Mouse (Mus musculus): ENCODE measurements around the gene Ambp. TPM values are rescaled to one million over a fixed set of nuclear protein-coding genes. Genes with fewer than 3 reads are reported as not detected.
A peak's percentile ranks its signal among the peaks of the same experiment; 100 is the strongest.

Ambp gene
- total RNA-seq (2014; rRNA removed) (not detected in 2 replicates), polyA plus RNA-seq (2015; fragmentation: Nextera tagmentation; extraction: Ambion mirVana) (not detected in 2 replicates)

DNA sequence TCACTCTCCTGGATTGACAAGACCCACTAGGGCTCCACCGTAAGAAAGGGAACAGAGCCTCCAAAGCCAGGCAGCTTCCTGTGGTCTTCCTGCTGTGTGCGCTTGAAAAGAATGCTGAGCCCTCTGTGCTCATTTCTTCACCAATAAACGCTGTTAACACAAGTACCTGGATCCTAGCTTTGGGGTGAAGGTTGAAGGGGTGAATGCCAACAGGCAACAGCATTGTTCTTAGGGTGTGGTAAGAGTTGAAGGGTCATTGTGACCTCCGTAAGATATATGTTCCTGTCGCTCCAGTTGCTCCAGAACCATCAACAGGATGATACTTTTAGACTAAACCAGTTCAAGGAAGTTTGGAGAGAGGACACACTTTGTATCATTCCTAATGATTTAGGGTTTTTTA lies at the start of gene Ambp:
Ambp (minus strand) TSS at position 101 of the 400 bp plus-strand sequence.
- Histone ChIP-seq H3K27ac (ENCODE audit: low read depth, low read length) (no peak within 1 kb of the TSS), H3K4me2 (ENCODE audit: low read depth, low read length, poor library complexity, severe bottlenecking) (no peak within 1 kb of the TSS), H3K9ac (replicated peaks; ENCODE audit: low read length, poor library complexity, severe bottlenecking) (no peak within 1 kb of the TSS), H3K27me3 (ENCODE audit: insufficient read depth, low read length) (no peaks in the 10 kb centered on the region), H3K9me3 (ENCODE audit: low read length) (no peaks in the 10 kb centered on the region), H3K4me1 (ENCODE audit: insufficient read depth, low read length) (no peaks in the 10 kb centered on the region), H3K36me3 (ENCODE audit: insufficient read depth, low read length) (no peaks in the 10 kb centered on the region), H3K4me3 (ENCODE audit: low read depth, low read length) (no peak within 1 kb of the TSS)
- no peak for ATAC-seq (ENCODE audit: low FRiP score)
- 65% methylated on average over 5 of the region's 5 CpGs for WGBS
- no peak for DNase-seq (ENCODE audit: low spot score)
- TF ChIP-seq CTCF (IDR thresholded peaks at IDR 0.05) = no peak

DNA sequence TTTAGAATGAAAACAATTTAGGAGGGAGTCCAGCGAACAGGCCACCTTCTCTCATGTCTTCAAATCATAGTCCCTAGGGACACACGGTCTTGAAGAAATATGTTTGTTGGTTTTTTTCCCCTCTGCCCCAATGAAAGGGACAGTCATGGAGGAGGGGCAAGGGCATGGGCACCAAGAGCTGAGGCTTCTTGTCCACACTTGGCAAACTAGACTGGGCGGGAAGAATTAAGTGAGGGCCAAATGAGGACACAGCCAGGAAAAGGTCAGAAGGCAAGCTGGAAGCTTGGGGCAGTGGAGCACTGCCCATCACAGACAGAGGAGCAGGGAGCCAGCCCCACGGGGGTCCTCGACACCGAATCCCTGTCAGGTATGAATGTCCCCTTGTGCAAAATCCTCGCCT lies 49.3 kb upstream of the Ambp start:
- DNase-seq (ENCODE audit: low spot score) (no peak), ATAC-seq (ENCODE audit: low FRiP score) (no peak)
- no peak for TF ChIP-seq CTCF (IDR thresholded peaks at IDR 0.05)
- no peaks in the 10 kb centered on the region for H3K9me3 ChIP-seq (ENCODE audit: low read length)
- H3K27ac ChIP-seq (ENCODE audit: low read depth, low read length) = no peak overlapping the region
- no peaks in the 10 kb centered on the region for H3K4me1 ChIP-seq (ENCODE audit: insufficient read depth, low read length)
- no peak overlapping the region for H3K4me3 ChIP-seq (ENCODE audit: low read depth, low read length)
- no peaks in the 10 kb centered on the region for H3K36me3 ChIP-seq (ENCODE audit: insufficient read depth, low read length)
- H3K9ac ChIP-seq (replicated peaks; ENCODE audit: low read length, poor library complexity, severe bottlenecking) = no peak overlapping the region
- 85% methylated on average over 7 of the region's 7 CpGs for WGBS
- no peak overlapping the region for H3K4me2 ChIP-seq (ENCODE audit: low read depth, low read length, poor library complexity, severe bottlenecking)
- H3K27me3 ChIP-seq (ENCODE audit: insufficient read depth, low read length) = no peaks in the 10 kb centered on the region

DNA sequence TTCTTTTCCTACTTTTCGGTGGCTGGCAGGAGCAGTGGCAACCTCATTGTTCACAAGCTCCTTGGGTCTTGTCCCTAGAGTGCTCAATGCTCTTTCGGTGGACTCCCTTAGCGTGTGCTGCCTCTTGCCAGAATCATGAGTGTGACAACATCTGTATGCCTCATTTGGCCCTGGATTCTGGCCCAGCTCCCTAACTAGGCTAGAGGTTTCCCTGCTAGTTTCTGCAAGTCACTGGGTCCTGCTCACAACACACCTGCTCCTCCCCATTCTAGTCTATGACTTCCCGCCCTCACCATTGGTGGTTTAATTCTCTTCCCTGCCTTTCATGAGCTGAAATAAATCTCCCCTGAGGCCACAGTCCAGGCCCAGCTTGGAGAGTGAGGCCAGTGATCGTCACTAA lies 44.8 kb upstream of the Ambp start:
- no peak for TF ChIP-seq CTCF (IDR thresholded peaks at IDR 0.05)
- H3K27me3 ChIP-seq (ENCODE audit: insufficient read depth, low read length) = no peaks in the 10 kb centered on the region
- no peak overlapping the region for H3K9ac ChIP-seq (replicated peaks; ENCODE audit: low read length, poor library complexity, severe bottlenecking)
- WGBS = 87% methylated on average over 5 of the region's 5 CpGs
- no peaks in the 10 kb centered on the region for H3K9me3 ChIP-seq (ENCODE audit: low read length)
- H3K27ac ChIP-seq (ENCODE audit: low read depth, low read length) = no peak overlapping the region
- no peak for DNase-seq (ENCODE audit: low spot score)
- H3K4me3 ChIP-seq (ENCODE audit: low read depth, low read length) = no peak overlapping the region
- ATAC-seq (ENCODE audit: low FRiP score) = no peak
- H3K36me3 ChIP-seq (ENCODE audit: insufficient read depth, low read length) = no peaks in the 10 kb centered on the region
- no peak overlapping the region for H3K4me2 ChIP-seq (ENCODE audit: low read depth, low read length, poor library complexity, severe bottlenecking)
- no peaks in the 10 kb centered on the region for H3K4me1 ChIP-seq (ENCODE audit: insufficient read depth, low read length)

DNA sequence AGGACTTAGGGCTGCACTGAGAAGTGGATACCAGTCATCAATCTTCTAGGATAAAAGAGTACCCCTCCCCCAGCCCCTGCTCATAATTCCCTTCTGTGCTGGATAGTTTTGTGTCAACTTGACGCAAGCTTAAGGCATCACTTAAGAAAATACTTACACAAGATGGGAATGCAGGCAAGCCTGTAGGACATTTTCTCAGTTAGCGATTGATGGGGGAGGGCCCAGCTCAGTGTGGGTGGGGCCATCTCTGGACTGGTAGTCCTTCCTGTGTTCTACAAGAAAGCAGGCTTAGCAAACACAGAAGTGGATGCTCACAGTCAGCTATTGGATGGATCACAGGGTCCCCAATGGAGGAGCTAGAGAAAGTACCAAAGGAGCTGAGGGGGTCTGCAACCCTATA lies 39.8 kb upstream of the Ambp start:
- H3K36me3 ChIP-seq (ENCODE audit: insufficient read depth, low read length) = no peaks in the 10 kb centered on the region
- H3K4me1 ChIP-seq (ENCODE audit: insufficient read depth, low read length) = no peaks in the 10 kb centered on the region
- H3K9me3 ChIP-seq (ENCODE audit: low read length) = no peaks in the 10 kb centered on the region
- no peak overlapping the region for H3K9ac ChIP-seq (replicated peaks; ENCODE audit: low read length, poor library complexity, severe bottlenecking)
- H3K27me3 ChIP-seq (ENCODE audit: insufficient read depth, low read length) = no peaks in the 10 kb centered on the region
- no peak overlapping the region for H3K4me2 ChIP-seq (ENCODE audit: low read depth, low read length, poor library complexity, severe bottlenecking)
- H3K27ac ChIP-seq (ENCODE audit: low read depth, low read length) = no peak overlapping the region
- 86% methylated on average over 2 of the region's 2 CpGs for WGBS
- TF ChIP-seq CTCF (IDR thresholded peaks at IDR 0.05) = no peak
- ATAC-seq (ENCODE audit: low FRiP score) = no peak
- H3K4me3 ChIP-seq (ENCODE audit: low read depth, low read length) = no peak overlapping the region
- DNase-seq (ENCODE audit: low spot score) = no peak

DNA sequence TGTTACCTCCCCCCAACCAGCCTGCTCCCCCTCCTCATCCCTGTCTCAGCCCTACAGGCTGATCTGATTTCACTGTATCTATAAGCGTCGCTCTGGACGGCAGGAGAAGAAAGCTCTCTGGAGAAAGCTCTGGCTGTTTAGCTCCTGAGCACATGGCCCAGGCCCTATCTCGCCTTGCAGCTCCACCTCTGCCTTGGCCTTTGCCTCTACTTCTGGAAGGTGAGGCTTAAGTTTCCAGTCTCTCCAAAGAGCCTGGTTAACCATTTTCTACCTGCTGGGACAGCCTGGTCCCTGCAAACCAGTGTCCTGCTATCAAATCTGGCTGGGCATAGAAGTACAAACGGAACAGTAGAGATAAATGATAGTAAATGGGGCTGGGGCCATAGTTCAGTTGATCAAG lies 37.0 kb upstream of the Ambp start:
- Histone ChIP-seq H3K27me3 (ENCODE audit: insufficient read depth, low read length) (no peaks in the 10 kb centered on the region), H3K36me3 (ENCODE audit: insufficient read depth, low read length) (no peaks in the 10 kb centered on the region), H3K4me1 (ENCODE audit: insufficient read depth, low read length) (peaks cover 1% of the 10 kb centered on the region; the same call in 1 of the 2 replicates), H3K9ac (replicated peaks; ENCODE audit: low read length, poor library complexity, severe bottlenecking) (no peak overlapping the region), H3K4me2 (ENCODE audit: low read depth, low read length, poor library complexity, severe bottlenecking) (no peak overlapping the region), H3K9me3 (ENCODE audit: low read length) (no peaks in the 10 kb centered on the region), H3K27ac (ENCODE audit: low read depth, low read length) (no peak overlapping the region), H3K4me3 (ENCODE audit: low read depth, low read length) (no peak overlapping the region)
- 73% methylated on average over 5 of the region's 5 CpGs for WGBS
- no peak for DNase-seq (ENCODE audit: low spot score)
- ATAC-seq (ENCODE audit: low FRiP score) = no peak
- no peak for TF ChIP-seq CTCF (IDR thresholded peaks at IDR 0.05)

DNA sequence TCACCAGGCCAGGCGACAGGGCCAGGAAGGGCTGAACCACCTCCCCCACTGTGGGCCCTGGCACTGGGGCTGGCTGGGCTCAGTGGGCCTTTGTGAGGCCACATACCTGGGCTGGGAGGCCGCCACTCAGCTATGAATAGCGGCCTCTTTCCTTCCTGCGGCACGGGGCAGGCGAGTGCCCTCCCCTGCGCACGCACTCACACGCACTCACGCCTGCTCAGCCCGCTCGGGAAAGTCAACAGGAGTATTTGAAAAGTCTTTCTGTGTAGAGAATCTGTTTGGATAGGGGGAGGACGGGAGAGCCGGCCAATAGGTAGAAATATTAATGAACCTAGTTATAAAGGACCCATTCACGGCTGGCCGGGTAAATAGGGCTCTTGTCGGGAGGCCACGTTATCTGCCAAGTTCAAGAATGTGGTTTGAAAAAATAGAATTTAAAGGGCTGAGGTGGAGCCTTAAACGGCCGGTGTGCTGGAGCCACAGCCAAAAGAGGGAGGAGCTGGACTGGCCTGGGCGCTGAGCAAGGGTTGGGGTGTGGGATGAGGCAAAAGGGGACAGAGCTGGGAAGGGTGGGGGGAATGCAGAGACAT lies 31.8 kb upstream of the Ambp start:
- Histone ChIP-seq H3K4me1 (ENCODE audit: insufficient read depth, low read length) (peaks cover 3% of the 10 kb centered on the region; the same call in 1 of the 2 replicates), H3K4me2 (ENCODE audit: low read depth, low read length, poor library complexity, severe bottlenecking) (no peak overlapping the region), H3K9ac (replicated peaks; ENCODE audit: low read length, poor library complexity, severe bottlenecking) (no peak overlapping the region), H3K27me3 (ENCODE audit: insufficient read depth, low read length) (no peaks in the 10 kb centered on the region), H3K4me3 (ENCODE audit: low read depth, low read length) (no peak overlapping the region), H3K9me3 (ENCODE audit: low read length) (no peaks in the 10 kb centered on the region), H3K27ac (ENCODE audit: low read depth, low read length) (no peak overlapping the region), H3K36me3 (ENCODE audit: insufficient read depth, low read length) (no peaks in the 10 kb centered on the region)
- TF ChIP-seq CTCF (IDR thresholded peaks at IDR 0.05) = no peak
- DNase-seq (ENCODE audit: low spot score) (peak; percentile 15), ATAC-seq (ENCODE audit: low FRiP score) (0 out of 2 replicates have a peak, but pooled peaks have one; percentile 22)
- WGBS = 41% methylated on average over 21 of the region's 21 CpGs
